Mouse (Mus musculus) macrophage (primary cell): ENCODE data around the gene Sorbs1. TPM values are rescaled to one million over a fixed set of nuclear protein-coding genes. Genes with fewer than 3 reads are reported as not detected.

Experiments
- H3K27ac ChIP-seq: fragments of 350-480 bp; formaldehyde crosslinking; 2 replicates; pipeline ENCODE4 v1.9.0; 2021
- H3K36me3 ChIP-seq: fragments of 350-480 bp; formaldehyde crosslinking; 2 replicates; pipeline ENCODE4 v1.9.0; 2021; ENCODE audit errors: inconsistent target
- H3K4me3 ChIP-seq: fragments of 350-480 bp; formaldehyde crosslinking; 2 replicates; pipeline ENCODE4 v1.9.0; 2021; ENCODE audit errors: inconsistent target
- H3K79me2 ChIP-seq: fragments of 350-480 bp; formaldehyde crosslinking; 2 replicates; pipeline ENCODE4 v1.9.0; 2021; ENCODE audit errors: inconsistent target
- WGBS: methylation state at CpG from one replicate; pipeline ENCODE4 v1.1.7; 2026; ENCODE audit warnings: inconsistent platforms; ENCODE audit not compliant: missing documents; 5-methylcytosine and 5-hydroxymethylcytosine counted together
- polyA plus RNA-seq: library from polyadenylated mRNA; stranded (reverse); fragments of 250-400 nt; gene quantifications from 3 replicates; pipeline ENCODE4 v1.2.4, GENCODE M21; 2018; ENCODE audit warnings: inconsistent platforms

Sorbs1 gene
- polyA plus RNA-seq, 1 experiment from 2014 or later: 0.19 TPM

- Histone ChIP-seq H3K27ac (no peak overlapping the region), H3K4me3 (no peak overlapping the region), H3K79me2 (no peaks in the 10 kb centered on the region), H3K36me3 (no peaks in the 10 kb centered on the region)
- WGBS: 54% methylated on average over 5 of the region's 5 CpGs
Observed at GRCm38 (mm10) chr19:40477445-40477941, 36.1 kb downstream of the Sorbs1 start.

GRCm38 (mm10) chr19:40476491-40476890 is 37.1 kb downstream of the Sorbs1 start:
- Histone ChIP-seq H3K4me3 (no peak overlapping the region), H3K27ac (no peak overlapping the region)
- WGBS: 73% methylated on average over 4 of the region's 4 CpGs

GRCm38 (mm10) chr19:40471526-40472245 is 41.9 kb downstream of the Sorbs1 start:
- 90% methylated on average over 10 of the region's 10 CpGs for WGBS
- Histone ChIP-seq H3K27ac (no peak overlapping the region), H3K36me3 (no peaks in the 10 kb centered on the region), H3K4me3 (no peak overlapping the region), H3K79me2 (no peaks in the 10 kb centered on the region)

More at GRCm38 (mm10) chr19:40476491-40476890, 37.1 kb downstream of the Sorbs1 start:
- Histone ChIP-seq H3K36me3 (no peaks in the 10 kb centered on the region), H3K79me2 (no peaks in the 10 kb centered on the region)

DNA sequence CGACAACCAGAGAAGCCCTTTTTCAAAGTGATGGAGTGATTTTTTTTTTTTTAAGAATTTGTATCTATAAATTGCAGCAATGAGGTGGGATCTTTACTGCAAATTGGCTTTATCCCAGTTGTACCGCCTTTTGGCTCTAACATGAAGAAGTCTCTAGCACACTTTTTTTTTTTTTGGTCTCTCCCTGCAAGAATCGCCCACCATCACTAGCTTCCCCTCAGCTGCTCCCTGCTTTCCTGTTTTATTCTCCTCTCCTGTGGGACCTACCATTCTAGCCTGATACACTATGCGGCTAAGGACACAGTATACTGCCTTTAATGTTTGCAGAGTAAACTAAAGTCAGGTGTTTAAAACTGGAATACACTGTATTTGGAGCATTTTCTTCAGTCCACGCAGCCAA is 43.8 kb downstream of the Sorbs1 start:
- H3K79me2 ChIP-seq: no peaks in the 10 kb centered on the region
- H3K36me3 ChIP-seq: no peaks in the 10 kb centered on the region
- no peak overlapping the region for H3K4me3 ChIP-seq
- WGBS: 95% methylated on average over 5 of the region's 5 CpGs
- H3K27ac ChIP-seq: no peak overlapping the region

- H3K36me3 ChIP-seq: no peaks in the 10 kb centered on the region
- no peak overlapping the region for H3K27ac ChIP-seq
- no peaks in the 10 kb centered on the region for H3K79me2 ChIP-seq
- no peak overlapping the region for H3K4me3 ChIP-seq
- WGBS: 96% methylated on average over 3 of the region's 3 CpGs
Observed at GRCm38 (mm10) chr19:40468308-40468707, 45.3 kb downstream of the Sorbs1 start.

- H3K79me2 ChIP-seq: no peaks in the 10 kb centered on the region
- WGBS: 94% methylated on average over 9 of the region's 9 CpGs
- no peak overlapping the region for H3K4me3 ChIP-seq
- no peaks in the 10 kb centered on the region for H3K36me3 ChIP-seq
- H3K27ac ChIP-seq: no peak overlapping the region
Observed at GRCm38 (mm10) chr19:40467810-40468209, 45.8 kb downstream of the Sorbs1 start.

GRCm38 (mm10) chr19:40465339-40465738 is 48.2 kb downstream of the Sorbs1 start:
- WGBS: 83% methylated on average over 3 of the region's 3 CpGs
- Histone ChIP-seq H3K4me3 (no peak overlapping the region), H3K36me3 (no peaks in the 10 kb centered on the region), H3K79me2 (no peaks in the 10 kb centered on the region), H3K27ac (no peak overlapping the region)

DNA sequence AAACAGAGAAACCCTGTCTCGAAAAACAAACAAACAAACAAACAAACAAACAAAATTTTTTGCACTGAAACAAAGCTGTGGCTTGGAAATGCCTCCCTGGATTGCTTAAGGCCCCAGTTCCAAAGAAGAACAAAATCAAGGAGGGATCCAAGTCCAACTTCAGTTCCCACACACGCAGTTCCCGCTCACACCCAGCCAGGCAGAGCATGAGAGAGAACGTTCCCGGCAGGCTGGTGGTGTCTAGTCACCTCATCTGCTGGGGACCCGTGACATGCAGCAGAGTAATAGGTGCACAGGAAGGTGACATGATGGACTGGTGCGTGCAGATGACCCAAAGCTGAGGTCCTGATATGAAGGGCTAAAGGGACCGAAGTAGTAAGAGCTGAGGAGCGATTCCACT is 49.2 kb downstream of the Sorbs1 start:
- WGBS: 88% methylated on average over 9 of the region's 9 CpGs
- Histone ChIP-seq H3K27ac (no peak overlapping the region), H3K4me3 (no peak overlapping the region), H3K79me2 (no peaks in the 10 kb centered on the region), H3K36me3 (no peaks in the 10 kb centered on the region)

DNA sequence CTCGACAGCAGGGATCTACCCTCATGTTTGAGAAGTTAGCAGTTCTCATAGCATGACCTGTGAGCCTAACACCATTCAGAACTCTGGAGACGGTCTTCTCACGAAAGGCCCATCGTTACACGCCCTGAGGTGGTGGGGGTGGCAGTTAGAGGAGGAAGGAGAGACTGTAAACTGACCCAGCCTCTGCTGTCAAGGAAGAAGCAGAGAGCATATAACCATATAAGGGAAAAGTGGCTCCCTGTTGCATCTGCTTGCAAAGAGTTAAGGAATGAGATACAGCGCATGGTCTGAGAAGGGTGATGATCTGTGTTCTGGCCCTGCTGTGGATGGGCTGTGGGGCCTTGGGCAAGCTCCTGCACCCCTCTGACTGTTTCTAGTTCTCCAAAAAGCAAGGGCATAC is 50.7 kb downstream of the Sorbs1 start:
- Histone ChIP-seq H3K4me3 (no peak overlapping the region), H3K27ac (no peak overlapping the region), H3K36me3 (no peaks in the 10 kb centered on the region), H3K79me2 (no peaks in the 10 kb centered on the region)
- 94% methylated on average over 6 of the region's 6 CpGs for WGBS

- Histone ChIP-seq H3K4me3 (no peak overlapping the region), H3K79me2 (no peaks in the 10 kb centered on the region), H3K27ac (no peak overlapping the region), H3K36me3 (no peaks in the 10 kb centered on the region)
- 77% methylated on average over 2 of the region's 2 CpGs for WGBS
Observed at GRCm38 (mm10) chr19:40462481-40462880, 51.1 kb downstream of the Sorbs1 start.

DNA sequence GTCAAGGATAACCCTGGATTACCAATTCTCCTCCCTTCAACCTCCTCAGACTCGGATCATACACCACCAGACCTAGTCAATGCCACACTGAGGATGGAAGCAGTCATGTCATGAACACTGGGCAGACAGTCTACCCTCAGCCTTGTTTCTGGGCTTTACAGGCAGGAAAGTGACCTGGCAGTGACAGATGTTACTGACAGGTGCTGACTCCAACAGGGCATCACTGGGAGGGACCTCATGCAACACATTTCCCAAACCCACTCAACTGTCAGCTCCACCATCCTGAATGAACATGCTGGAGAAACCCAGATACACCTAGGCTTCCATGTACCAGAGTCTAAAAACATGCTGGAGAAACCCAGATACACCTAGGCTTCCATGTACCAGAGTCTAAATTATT is 51.9 kb downstream of the Sorbs1 start:
- Histone ChIP-seq H3K36me3 (no peaks in the 10 kb centered on the region), H3K4me3 (no peak overlapping the region), H3K79me2 (no peaks in the 10 kb centered on the region), H3K27ac (no peak overlapping the region)
- WGBS: 82% methylated on average over 1 of the region's 1 CpGs

DNA sequence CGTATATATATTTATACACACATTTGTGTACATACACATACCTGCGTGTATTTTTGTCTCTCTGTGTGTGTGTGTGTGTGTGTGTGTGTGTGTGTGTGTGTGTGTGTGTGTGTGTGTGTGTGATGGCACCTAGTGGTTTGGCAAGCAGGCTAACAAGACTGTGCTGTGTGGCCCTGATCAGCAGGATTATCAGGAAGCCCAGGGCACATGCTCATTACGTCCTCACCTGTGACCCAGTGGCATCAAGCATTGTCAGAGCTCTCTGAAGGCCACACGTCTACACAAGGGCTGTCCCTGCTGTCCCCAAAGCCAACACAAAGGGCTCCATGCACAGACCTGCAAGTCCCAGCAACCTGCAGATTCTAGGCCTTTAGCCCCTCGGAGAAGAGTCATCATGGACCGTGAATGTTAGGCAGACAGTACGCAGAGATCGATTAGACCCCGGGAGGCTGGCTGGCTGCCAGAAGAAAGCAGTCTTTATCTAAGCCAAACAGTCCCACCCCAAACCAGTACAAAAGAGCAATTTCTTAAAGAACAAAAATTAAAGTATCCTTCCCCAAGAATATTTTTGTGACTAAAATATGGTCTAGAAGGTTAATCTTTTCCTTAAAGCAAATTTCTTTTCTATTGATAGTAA is 52.6 kb downstream of the Sorbs1 start:
- Histone ChIP-seq H3K27ac (no peak overlapping the region), H3K79me2 (no peaks in the 10 kb centered on the region), H3K36me3 (no peaks in the 10 kb centered on the region), H3K4me3 (no peak overlapping the region)
- 89% methylated on average over 9 of the region's 9 CpGs for WGBS

- H3K27ac ChIP-seq: no peak overlapping the region
- WGBS: 77% methylated on average over 1 of the region's 1 CpGs
- H3K4me3 ChIP-seq: no peak overlapping the region
- H3K36me3 ChIP-seq: no peaks in the 10 kb centered on the region
- no peaks in the 10 kb centered on the region for H3K79me2 ChIP-seq
Observed at GRCm38 (mm10) chr19:40459338-40459737, 54.2 kb downstream of the Sorbs1 start.

DNA sequence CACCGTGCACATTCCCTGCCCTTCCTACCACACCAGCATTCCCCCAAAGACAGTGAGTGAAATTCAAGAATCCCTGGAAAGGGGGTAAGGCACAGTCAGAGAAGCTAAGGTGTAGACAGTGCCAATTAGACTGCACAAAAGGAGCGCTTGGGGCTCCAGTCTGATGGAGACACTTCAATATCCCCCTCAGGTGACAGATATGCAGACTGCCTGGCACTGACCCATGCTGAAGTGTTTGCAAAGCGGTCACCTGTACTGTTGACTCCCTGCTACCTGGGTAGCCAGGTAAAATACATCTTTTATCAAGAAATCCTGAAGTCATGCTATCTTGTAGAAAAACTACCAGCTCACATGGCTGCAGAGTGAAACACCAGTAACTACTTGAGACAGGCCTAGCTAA is 54.8 kb downstream of the Sorbs1 start:
- Histone ChIP-seq H3K4me3 (no peak overlapping the region), H3K36me3 (no peaks in the 10 kb centered on the region)
- WGBS: 94% methylated on average over 3 of the region's 3 CpGs

GRCm38 (mm10) chr19:40455248-40455647 is 58.3 kb downstream of the Sorbs1 start:
- no peaks in the 10 kb centered on the region for H3K36me3 ChIP-seq
- WGBS: 97% methylated on average over 4 of the region's 4 CpGs
- no peak overlapping the region for H3K27ac ChIP-seq
- no peaks in the 10 kb centered on the region for H3K79me2 ChIP-seq
- H3K4me3 ChIP-seq: no peak overlapping the region

More for the DNA sequence above, 54.8 kb downstream of the Sorbs1 start:
- Histone ChIP-seq H3K27ac (no peak overlapping the region), H3K79me2 (no peaks in the 10 kb centered on the region)
